Mouse (Mus musculus) kidney, postnatal 10 days (tissue): ENCODE measurements around the gene Olfr1426.
"Not testable (repeated sequence)": the region's sequence is repeated elsewhere in the genome, so short reads cannot be mapped to it uniquely, and the experiment has no call there.

Experiments
- DNase-seq: peaks from one replicate; pipeline ENCODE4 v3.0.0; 2021; ENCODE audit warnings: mixed read lengths

Gene Olfr1426

GRCm38 (mm10) chr19:12091913-12092312 lies at the start of gene Olfr1426:
Olfr1426 (minus strand) TSS chr19:12092013.
- DNase-seq, result no peak

- peak; percentile 15 for DNase-seq
Measured at GRCm38 (mm10) chr19:12134289-12134688, 42.5 kb upstream of the Olfr1426 start.

DNA sequence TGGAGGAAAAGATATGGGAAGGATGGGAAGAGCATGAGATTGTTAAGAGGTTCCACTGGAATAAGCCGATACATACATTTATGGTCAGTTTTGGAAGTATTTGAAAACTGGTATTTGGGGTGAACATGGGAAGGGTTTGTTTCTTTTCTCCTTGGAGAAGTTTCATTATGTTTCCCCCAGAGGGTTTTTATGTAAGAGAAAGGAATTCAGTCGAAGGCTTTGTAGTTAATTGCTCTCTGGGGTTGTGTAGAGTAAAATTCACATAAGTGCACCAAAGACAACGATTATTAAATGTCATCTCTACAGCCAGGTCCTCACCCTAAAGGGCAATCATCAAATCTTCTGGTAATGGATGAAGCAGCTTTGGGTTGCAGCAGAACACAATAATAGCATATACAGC lies 31.3 kb upstream of the Olfr1426 start, which contains the start of gene Olfr76:
Olfr76 (minus strand) TSS at position 101 of the 400 bp plus-strand sequence.
- no peak for DNase-seq

DNA sequence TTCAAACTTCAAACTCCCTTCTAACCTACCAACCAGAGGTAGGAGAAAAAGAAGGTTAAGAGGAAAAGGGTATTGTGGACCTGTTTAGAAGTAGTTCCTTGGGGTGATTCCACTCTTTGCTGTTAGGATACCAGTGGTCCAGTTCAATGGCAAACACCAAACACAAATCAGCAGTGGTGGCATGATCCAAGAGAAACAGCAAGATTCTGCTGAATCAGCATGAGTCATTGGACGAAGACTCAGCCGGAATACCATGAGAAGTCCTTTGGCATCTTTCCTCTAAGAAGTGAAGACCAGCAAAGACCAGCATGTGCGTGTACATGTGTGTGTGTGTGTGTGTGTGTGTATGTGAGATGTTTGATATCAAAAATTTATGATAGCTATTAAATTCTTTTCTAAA lies 24.7 kb upstream of the Olfr1426 start:
- DNase-seq, result no peak

DNA sequence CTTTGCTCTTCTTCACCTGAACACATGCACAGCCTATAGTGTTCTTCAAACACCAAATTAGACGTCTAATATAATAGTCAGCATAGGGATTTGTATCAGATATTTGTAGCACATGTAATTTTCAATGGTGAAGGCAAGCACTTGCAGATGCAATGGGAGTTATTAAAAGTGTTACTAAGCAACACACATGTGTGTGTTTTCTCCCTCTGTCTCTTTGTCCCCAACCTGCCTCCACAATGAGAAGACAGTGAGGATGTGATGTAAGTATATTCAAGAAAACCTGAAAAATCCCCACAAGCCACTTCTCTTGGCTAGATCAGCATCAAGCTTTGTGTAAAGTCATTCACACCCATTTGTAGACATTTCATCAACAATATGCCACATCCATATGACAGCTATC lies 24.0 kb upstream of the Olfr1426 start, which contains the start of gene Olfr1428:
Olfr1428 (minus strand) TSS at position 101 of the 400 bp plus-strand sequence.
- DNase-seq, result no peak

DNA sequence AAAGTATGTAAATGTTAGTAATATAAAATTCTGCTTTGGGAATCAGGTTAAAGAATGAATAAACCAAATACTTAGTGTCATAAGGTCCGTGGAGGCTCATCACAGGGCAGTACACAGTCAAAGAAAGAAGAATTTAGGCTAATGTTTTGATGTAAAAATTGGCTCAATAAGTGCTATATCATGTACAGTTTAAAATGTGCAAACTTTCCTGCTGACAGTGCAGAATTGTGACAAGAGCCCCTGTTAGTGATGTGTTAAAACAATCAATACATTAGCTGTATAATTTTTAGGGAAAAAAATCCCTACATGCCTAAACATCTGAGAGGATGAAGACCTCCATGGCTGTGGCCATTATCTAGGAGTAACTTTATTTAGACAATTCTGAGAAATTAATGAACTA lies 22.0 kb upstream of the Olfr1426 start:
- no peak for DNase-seq

GRCm38 (mm10) chr19:12104541-12104940 lies 12.7 kb upstream of the Olfr1426 start:
- DNase-seq, result no peak

GRCm38 (mm10) chr19:12103234-12103633 lies 11.4 kb upstream of the Olfr1426 start, which contains the start of gene Olfr1427:
Olfr1427 (minus strand) TSS chr19:12103334.
- no peak for DNase-seq

GRCm38 (mm10) chr19:12077631-12078030 lies 14.2 kb downstream of the Olfr1426 start, which contains the start of gene Olfr1425:
Olfr1425 (minus strand) TSS chr19:12077731.
- not testable (repeated sequence) for DNase-seq

DNA sequence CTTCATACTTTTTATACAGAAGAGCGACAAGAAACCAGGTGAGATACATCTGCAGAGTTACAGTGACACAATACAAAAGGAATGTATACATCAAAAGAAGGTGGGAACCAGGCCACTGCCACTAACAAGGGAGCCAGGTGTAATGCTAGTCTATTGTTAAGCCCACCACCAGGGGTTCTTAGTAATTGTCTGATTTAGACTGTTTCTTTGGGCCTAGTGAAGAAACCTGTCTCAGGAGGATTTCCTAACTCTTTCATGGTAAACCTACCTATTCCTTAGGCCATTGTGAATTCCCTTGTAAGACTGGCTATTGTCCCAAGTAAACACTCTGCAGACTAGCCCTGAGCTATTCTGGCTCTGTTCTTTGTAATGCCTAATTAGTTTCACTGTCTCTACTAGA lies 22.3 kb downstream of the Olfr1426 start:
- DNase-seq, result not testable (repeated sequence)

GRCm38 (mm10) chr19:12067806-12068205 lies 24.0 kb downstream of the Olfr1426 start:
- not testable (repeated sequence) for DNase-seq

GRCm38 (mm10) chr19:12062582-12062981 lies 29.2 kb downstream of the Olfr1426 start, which contains the start of gene Olfr1424:
Olfr1424 (minus strand) TSS chr19:12062682.
- DNase-seq, result not testable (repeated sequence)

GRCm38 (mm10) chr19:12043163-12043562 lies 48.6 kb downstream of the Olfr1426 start:
- DNase-seq, result no peak

DNA sequence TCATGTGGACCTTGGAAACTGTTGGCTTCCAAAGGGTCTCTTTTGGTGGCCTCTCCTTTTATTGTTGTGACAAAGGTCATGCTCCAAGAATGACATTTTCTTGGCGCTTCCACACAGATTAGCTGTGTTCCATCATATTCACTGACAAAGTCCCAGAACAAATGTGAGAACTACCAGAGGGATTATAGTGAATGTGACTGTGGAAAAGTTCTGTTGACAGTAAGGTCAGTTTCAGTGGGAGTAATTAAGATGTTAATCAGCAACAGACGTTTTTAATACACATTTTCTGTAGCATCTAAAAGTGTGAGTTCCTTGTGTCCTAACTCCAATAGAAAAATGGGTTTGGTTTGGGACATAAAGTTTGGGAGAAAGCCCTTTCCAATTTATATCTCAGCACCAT lies 50.6 kb downstream of the Olfr1426 start, which contains the start of gene Olfr1423:
Olfr1423 (minus strand) TSS at position 101 of the 400 bp plus-strand sequence.
- no peak for DNase-seq

DNA sequence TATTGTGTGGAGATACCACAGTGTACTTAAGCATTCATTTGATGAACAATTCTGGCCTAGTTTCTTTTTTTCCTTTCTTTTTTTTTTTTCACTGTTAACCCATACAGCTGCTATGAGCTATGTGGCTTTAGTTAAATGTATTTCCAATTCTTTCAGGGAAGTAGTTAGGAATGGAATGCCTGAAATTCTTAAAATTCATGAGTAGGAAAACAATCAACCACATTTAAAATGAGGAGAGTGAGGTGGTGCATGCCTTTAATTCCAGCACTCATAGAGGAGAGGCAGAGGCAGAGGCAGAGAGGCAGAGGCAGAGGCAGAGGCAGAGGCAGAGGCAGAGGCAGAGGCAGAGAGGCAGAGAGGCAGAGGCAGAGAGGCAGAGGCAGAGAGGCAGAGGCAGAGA lies 54.1 kb downstream of the Olfr1426 start:
- no peak for DNase-seq
